Mouse (Mus musculus): Measurements from ENCODE around the gene Gm10271. TPM values are rescaled to one million over a fixed set of nuclear protein-coding genes. Genes with fewer than 3 reads are reported as not detected.

Gene Gm10271
- polyA plus RNA-seq, 1 experiment from 2014 or later, result not detected

DNA sequence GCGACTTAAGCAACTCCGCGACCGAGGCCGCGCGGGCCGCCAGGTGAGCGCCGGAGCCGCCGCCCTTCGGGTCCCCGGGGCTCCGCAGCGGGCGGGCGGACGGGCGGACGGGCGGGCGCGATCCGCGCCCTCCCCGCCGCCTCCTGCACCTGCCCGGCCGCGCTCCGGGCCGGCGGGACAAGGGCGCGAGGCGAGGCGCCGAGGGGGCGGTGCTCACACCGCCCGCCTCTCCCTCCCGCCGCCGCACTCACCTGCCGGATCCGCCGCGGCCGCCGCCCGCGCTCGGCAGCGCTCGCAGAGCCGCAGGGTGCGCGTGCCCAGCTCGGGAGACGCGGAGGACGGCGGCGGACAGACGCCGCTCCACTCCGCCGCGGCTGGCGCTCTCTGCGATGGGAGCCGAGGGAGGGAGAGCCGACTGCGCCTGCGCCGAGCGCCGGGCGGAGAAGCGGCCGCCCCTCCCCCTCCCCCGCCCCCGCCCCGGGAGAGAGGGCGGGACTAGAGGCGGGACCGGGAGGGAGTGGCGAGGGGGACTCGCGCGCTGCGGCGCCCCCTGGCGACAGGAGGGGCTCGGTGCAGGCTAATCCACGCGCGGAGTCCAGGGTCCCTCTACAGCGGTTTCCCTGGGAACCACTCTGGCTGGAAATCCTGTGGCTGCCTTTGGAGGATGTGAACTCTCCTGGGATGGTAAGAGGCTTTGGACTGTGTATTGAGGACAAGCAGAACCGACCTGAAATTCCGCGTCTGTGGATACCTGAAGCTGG is 22.2 kb downstream of the Gm10271 start, which contains the start of gene Rab3ip:
Gene Rab3ip, minus strand, starts transcription at position 761 of the 761 bp plus-strand sequence.
- Histone ChIP-seq H3K9me3 (ENCODE audit: control insufficient read depth, low read length) (no peaks in the 10 kb centered on the region), H3K4me2 (ENCODE audit: low read depth, low read length, severe bottlenecking) (peak within 1 kb of the TSS; percentile 70), H3K27me3 (ENCODE audit: control insufficient read depth, insufficient read depth, low read length) (no peaks in the 10 kb centered on the region), H3K4me1 (replicated peaks; ENCODE audit: control insufficient read depth, insufficient read depth, low read length) (no peaks in the 10 kb centered on the region), H3K4me3 (ENCODE audit: low read depth, low read length) (peak within 1 kb of the TSS; percentile 86), H3K36me3 (ENCODE audit: control insufficient read depth, insufficient read depth, low read length) (no peaks in the 10 kb centered on the region), H3K27ac (ENCODE audit: low read depth, low read length) (peak within 1 kb of the TSS; percentile 85), H3K9ac (ENCODE audit: low read length) (peak within 1 kb of the TSS; percentile 83)
- peak; percentile 92 for ATAC-seq (replicated peaks; ENCODE audit: low FRiP score)
- under 1% methylated on average over 73 of the region's 103 CpGs for WGBS
- peak; percentile 98 for DNase-seq (ENCODE audit: low spot score)

DNA sequence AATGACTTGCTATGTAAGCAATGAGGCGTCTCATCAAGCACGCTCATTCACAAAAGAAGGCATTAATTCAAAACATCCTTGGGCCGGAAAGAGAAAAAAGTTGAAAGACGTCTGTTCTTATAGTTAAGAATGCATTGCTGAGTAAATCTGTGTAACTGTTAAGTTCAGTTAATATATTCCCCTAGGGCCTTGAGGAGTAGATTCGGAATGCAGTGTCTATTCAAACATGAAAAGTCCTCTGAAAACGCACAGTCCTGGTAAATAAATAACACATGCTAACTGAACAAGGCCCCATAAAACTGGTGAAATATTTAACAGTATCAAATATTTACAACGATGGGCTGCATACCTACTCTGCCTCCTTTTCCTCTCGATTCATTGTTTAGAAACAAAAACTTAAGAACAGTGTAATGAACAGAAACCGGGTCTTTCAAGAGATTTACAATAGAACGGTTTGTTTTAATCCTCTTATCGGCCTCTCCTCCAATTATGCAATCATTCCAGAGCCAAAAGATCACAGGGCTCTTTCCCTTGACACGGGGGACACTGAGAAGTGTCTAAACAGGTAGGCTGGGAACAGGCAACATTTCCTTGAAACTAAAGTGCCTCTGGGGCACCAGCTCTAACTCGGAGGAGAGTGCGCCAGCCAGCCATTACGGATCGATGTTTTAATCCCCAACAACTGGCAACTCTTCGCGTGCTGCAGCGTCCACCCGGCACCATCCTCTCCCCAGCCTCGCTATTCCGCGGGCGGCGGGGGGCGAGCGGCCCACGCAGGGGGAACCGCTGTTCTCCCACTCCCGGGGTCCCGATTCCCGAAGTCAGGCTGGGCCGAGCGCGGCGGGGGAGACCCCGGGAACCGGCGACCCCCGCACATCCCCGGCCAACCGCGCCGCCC is 23.0 kb downstream of the Gm10271 start:
- WGBS, result under 1% methylated on average over 40 of the region's 44 CpGs
- DNase-seq (ENCODE audit: low spot score), result peak; percentile 73
- peak; percentile 19 for ATAC-seq (replicated peaks; ENCODE audit: low FRiP score)
- peak overlapping the region; percentile 70 for H3K4me2 ChIP-seq (ENCODE audit: low read depth, low read length, severe bottlenecking)
- no peaks in the 10 kb centered on the region for H3K9me3 ChIP-seq (ENCODE audit: control insufficient read depth, low read length)
- H3K9ac ChIP-seq (ENCODE audit: low read length), result peak overlapping the region; percentile 83
- H3K27me3 ChIP-seq (ENCODE audit: control insufficient read depth, insufficient read depth, low read length), result no peaks in the 10 kb centered on the region
- H3K27ac ChIP-seq (ENCODE audit: low read depth, low read length), result peak overlapping the region; percentile 85; the same call in 1 of the 2 replicates
- H3K4me3 ChIP-seq (ENCODE audit: low read depth, low read length), result peak overlapping the region; percentile 86
- no peaks in the 10 kb centered on the region for H3K36me3 ChIP-seq (ENCODE audit: control insufficient read depth, insufficient read depth, low read length)
- H3K4me1 ChIP-seq (replicated peaks; ENCODE audit: control insufficient read depth, insufficient read depth, low read length), result no peaks in the 10 kb centered on the region

DNA sequence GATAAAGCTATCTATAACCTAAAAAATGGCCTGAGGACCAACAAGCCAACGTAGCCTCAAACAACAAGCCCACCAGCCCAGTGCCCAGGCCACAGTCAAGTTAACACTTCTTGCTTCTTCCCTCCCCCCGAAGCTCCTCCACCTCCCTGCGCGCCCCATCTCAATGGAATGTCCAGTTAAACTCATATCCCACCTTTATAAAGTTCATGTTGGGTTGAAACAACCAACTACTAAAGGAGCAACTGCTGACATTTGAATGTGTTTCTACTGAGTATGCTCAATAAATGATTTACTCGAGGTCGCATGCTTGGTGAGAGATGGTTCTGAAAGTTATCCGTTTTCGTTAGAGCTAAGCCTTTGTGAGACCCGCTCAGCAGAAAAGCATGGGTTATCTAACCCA is 24.0 kb downstream of the Gm10271 start:
- no peak overlapping the region for H3K27ac ChIP-seq (ENCODE audit: low read depth, low read length)
- no peaks in the 10 kb centered on the region for H3K27me3 ChIP-seq (ENCODE audit: control insufficient read depth, insufficient read depth, low read length)
- no peaks in the 10 kb centered on the region for H3K36me3 ChIP-seq (ENCODE audit: control insufficient read depth, insufficient read depth, low read length)
- no peak overlapping the region; the same call in 1 of the 2 replicates for H3K9ac ChIP-seq (ENCODE audit: low read length)
- ATAC-seq (replicated peaks; ENCODE audit: low FRiP score) (no peak), DNase-seq (ENCODE audit: low spot score) (no peak)
- no peaks in the 10 kb centered on the region for H3K9me3 ChIP-seq (ENCODE audit: control insufficient read depth, low read length)
- no peaks in the 10 kb centered on the region for H3K4me1 ChIP-seq (replicated peaks; ENCODE audit: control insufficient read depth, insufficient read depth, low read length)
- WGBS, result 79% methylated on average over 9 of the region's 9 CpGs
- peak overlapping the region; percentile 70 for H3K4me2 ChIP-seq (ENCODE audit: low read depth, low read length, severe bottlenecking)
- peak overlapping the region; percentile 86; the same call in 1 of the 2 replicates for H3K4me3 ChIP-seq (ENCODE audit: low read depth, low read length)

DNA sequence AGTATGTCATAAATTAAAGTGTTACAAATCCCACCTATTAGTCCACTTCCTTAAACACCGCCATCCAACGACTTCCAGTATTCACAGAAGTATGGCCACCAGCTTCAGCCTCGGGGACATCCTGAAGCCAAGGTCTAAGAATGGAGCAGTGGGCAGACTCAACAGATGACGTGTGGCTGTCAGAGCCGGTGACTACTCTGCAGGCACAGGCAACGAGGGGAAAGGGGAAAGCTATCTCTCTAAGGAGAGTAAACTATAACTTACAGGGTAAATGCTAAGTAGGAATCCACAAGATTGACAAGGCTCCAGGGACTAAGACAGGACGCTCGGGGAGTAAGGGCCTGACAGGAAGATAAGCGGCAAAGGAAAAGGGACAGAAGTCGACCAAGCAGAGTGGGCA is 27.5 kb downstream of the Gm10271 start:
- H3K36me3 ChIP-seq (ENCODE audit: control insufficient read depth, insufficient read depth, low read length), result no peaks in the 10 kb centered on the region; the same call in 1 of the 2 replicates
- no peak overlapping the region for H3K4me3 ChIP-seq (ENCODE audit: low read depth, low read length)
- no peaks in the 10 kb centered on the region for H3K4me1 ChIP-seq (replicated peaks; ENCODE audit: control insufficient read depth, insufficient read depth, low read length)
- H3K9me3 ChIP-seq (ENCODE audit: control insufficient read depth, low read length), result no peaks in the 10 kb centered on the region; the same call in 1 of the 2 replicates
- H3K9ac ChIP-seq (ENCODE audit: low read length), result no peak overlapping the region
- H3K27ac ChIP-seq (ENCODE audit: low read depth, low read length), result no peak overlapping the region
- no peak overlapping the region for H3K4me2 ChIP-seq (ENCODE audit: low read depth, low read length, severe bottlenecking)
- DNase-seq (ENCODE audit: low spot score), result no peak
- H3K27me3 ChIP-seq (ENCODE audit: control insufficient read depth, insufficient read depth, low read length), result no peaks in the 10 kb centered on the region
- 81% methylated on average over 10 of the region's 10 CpGs for WGBS
- no peak for ATAC-seq (replicated peaks; ENCODE audit: low FRiP score)

DNA sequence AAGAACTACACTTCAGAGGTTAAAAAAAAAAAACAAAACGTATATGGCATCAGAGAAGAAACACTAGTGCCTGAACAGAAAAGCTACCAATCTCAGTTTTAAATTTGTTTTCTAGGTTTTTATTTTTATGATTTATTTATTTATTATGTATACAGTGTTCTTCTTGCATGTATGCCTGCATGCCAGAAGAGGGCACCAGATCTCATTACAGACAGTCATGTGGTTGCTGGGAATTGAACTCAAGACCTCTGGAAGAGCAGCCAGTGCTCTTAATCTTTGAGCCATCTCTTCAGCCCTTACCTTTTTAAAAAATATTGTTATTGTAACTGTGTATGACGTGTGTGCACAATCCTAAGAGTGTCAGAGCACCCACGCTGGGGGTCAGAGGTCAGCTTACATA is 28.3 kb downstream of the Gm10271 start:
- Histone ChIP-seq H3K9ac (ENCODE audit: low read length) (no peak overlapping the region), H3K27me3 (ENCODE audit: control insufficient read depth, insufficient read depth, low read length) (no peaks in the 10 kb centered on the region), H3K36me3 (ENCODE audit: control insufficient read depth, insufficient read depth, low read length) (no peaks in the 10 kb centered on the region; the same call in 1 of the 2 replicates), H3K4me2 (ENCODE audit: low read depth, low read length, severe bottlenecking) (no peak overlapping the region), H3K27ac (ENCODE audit: low read depth, low read length) (no peak overlapping the region), H3K4me3 (ENCODE audit: low read depth, low read length) (no peak overlapping the region), H3K4me1 (replicated peaks; ENCODE audit: control insufficient read depth, insufficient read depth, low read length) (no peaks in the 10 kb centered on the region), H3K9me3 (ENCODE audit: control insufficient read depth, low read length) (no peaks in the 10 kb centered on the region; the same call in 1 of the 2 replicates)
- WGBS, result 91% methylated on average over 3 of the region's 3 CpGs
- DNase-seq (ENCODE audit: low spot score) (no peak), ATAC-seq (replicated peaks; ENCODE audit: low FRiP score) (no peak)

DNA sequence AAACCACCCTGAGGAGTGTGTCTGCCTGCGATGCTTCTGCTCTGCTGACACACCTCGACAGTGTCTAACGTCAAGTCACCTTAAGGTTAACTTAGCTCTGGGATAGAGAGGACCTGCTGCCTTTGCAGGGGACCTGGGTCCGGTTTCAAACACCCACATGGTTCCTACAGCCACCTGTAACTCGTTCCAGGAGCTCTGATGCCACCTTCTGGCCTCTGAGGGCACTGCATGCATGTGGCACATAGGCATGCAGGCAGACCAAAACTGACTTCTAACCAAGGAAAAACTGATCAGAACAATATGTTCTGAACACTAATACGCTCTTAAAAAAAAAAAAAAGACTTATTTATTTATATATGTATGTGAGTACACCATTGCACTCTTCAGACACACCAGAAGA is 29.4 kb downstream of the Gm10271 start:
- ATAC-seq (replicated peaks; ENCODE audit: low FRiP score) (no peak), DNase-seq (ENCODE audit: low spot score) (no peak)
- no peak overlapping the region for H3K4me3 ChIP-seq (ENCODE audit: low read depth, low read length)
- no peak overlapping the region for H3K27ac ChIP-seq (ENCODE audit: low read depth, low read length)
- H3K4me2 ChIP-seq (ENCODE audit: low read depth, low read length, severe bottlenecking), result no peak overlapping the region
- H3K9ac ChIP-seq (ENCODE audit: low read length), result no peak overlapping the region
- no peaks in the 10 kb centered on the region for H3K4me1 ChIP-seq (replicated peaks; ENCODE audit: control insufficient read depth, insufficient read depth, low read length)
- peaks cover 3% of the 10 kb centered on the region for H3K36me3 ChIP-seq (ENCODE audit: control insufficient read depth, insufficient read depth, low read length)
- H3K9me3 ChIP-seq (ENCODE audit: control insufficient read depth, low read length), result no peaks in the 10 kb centered on the region; the same call in 1 of the 2 replicates
- WGBS, result 96% methylated on average over 6 of the region's 6 CpGs
- H3K27me3 ChIP-seq (ENCODE audit: control insufficient read depth, insufficient read depth, low read length), result no peaks in the 10 kb centered on the region

DNA sequence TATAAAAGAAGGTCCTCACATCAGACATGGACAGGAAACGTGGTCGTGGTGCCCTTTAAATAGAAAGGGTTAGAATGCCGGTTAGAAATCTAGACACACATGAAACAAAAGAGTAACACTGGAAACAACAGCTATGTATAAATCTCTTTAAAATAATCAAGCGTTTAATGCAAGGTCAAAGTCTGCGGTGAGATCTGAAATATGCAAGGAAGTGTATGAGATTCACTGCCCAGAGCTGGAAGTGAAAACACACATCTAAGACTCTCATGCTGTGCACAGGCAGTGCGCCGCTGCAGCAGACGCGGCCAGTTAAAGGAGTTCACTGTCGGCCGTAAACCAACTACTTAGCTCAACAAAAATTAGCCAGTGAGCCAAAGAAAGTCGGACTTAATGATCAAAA is 37.4 kb downstream of the Gm10271 start:
- Histone ChIP-seq H3K27ac (ENCODE audit: low read depth, low read length) (no peak overlapping the region), H3K9ac (ENCODE audit: low read length) (no peak overlapping the region), H3K27me3 (ENCODE audit: control insufficient read depth, insufficient read depth, low read length) (no peaks in the 10 kb centered on the region), H3K4me1 (replicated peaks; ENCODE audit: control insufficient read depth, insufficient read depth, low read length) (no peaks in the 10 kb centered on the region), H3K9me3 (ENCODE audit: control insufficient read depth, low read length) (no peaks in the 10 kb centered on the region), H3K36me3 (ENCODE audit: control insufficient read depth, insufficient read depth, low read length) (peaks cover 8% of the 10 kb centered on the region), H3K4me3 (ENCODE audit: low read depth, low read length) (no peak overlapping the region), H3K4me2 (ENCODE audit: low read depth, low read length, severe bottlenecking) (no peak overlapping the region)
- ATAC-seq (replicated peaks; ENCODE audit: low FRiP score), result no peak
- 84% methylated on average over 12 of the region's 12 CpGs for WGBS
- DNase-seq (ENCODE audit: low spot score), result no peak

DNA sequence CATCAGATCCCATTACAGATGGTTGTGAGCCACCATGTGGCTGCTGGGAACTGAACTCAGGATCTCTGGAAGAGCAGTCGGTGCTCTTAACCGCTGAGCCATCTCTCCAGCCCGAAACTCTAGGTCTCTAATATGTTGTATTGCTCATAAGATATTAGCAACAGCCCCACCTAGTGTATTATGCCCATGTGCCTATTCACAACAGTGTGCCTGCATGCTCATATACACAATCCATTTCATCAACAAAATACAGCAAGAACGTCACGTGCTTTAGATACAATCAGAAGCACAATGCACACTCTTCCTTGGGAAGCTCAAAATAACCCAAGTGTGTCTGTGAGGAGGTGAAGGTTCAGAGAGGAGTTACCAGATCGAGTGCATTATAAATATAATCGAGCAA is 38.6 kb downstream of the Gm10271 start:
- DNase-seq (ENCODE audit: low spot score) (no peak), ATAC-seq (replicated peaks; ENCODE audit: low FRiP score) (no peak)
- H3K4me3 ChIP-seq (ENCODE audit: low read depth, low read length), result no peak overlapping the region
- H3K4me1 ChIP-seq (replicated peaks; ENCODE audit: control insufficient read depth, insufficient read depth, low read length), result no peaks in the 10 kb centered on the region
- no peaks in the 10 kb centered on the region for H3K27me3 ChIP-seq (ENCODE audit: control insufficient read depth, insufficient read depth, low read length)
- H3K4me2 ChIP-seq (ENCODE audit: low read depth, low read length, severe bottlenecking), result no peak overlapping the region
- 94% methylated on average over 7 of the region's 7 CpGs for WGBS
- H3K9me3 ChIP-seq (ENCODE audit: control insufficient read depth, low read length), result no peaks in the 10 kb centered on the region
- H3K36me3 ChIP-seq (ENCODE audit: control insufficient read depth, insufficient read depth, low read length), result peaks cover 7% of the 10 kb centered on the region
- no peak overlapping the region for H3K9ac ChIP-seq (ENCODE audit: low read length)
- H3K27ac ChIP-seq (ENCODE audit: low read depth, low read length), result no peak overlapping the region
